Comparison of ENCODE assay signal across 16 mouse cellular contexts in genomic region chr14:33362807-33363206, GRCm38 (mm10).
A peak's percentile ranks its signal among the peaks of the same experiment; 100 is the strongest.
DNase-seq lines count a peak whose midpoint lies in the region; ATAC-seq and TF ChIP-seq lines count a peak whose summit lies in the region.
"Had no signal": no experiment of that assay in that cellular context is flagged by ENCODE, and none has a peak within 500 bp of the region (broad histone marks: within the 10 kb centered on the region; RNA-seq: fewer than 3 reads in every experiment).

No protein-coding gene starts in this region.

- no peak for ATAC-seq in forebrain, embryonic 11.5 days (replicated peaks; ENCODE audit: low FRiP score)
- no peak for ATAC-seq in forebrain, embryonic 12.5 days (ENCODE audit: low FRiP score)
- ATAC-seq in intestine, embryonic 14.5 days (replicated peaks; ENCODE audit: low FRiP score, low TSS enrichment, low read depth): no peak
- ATAC-seq in intestine, postnatal 0 days: no peak
- ATAC-seq: forebrain, embryonic 16.5 days; hindbrain, embryonic 16.5 days had no signal

- H3K9me3 ChIP-seq in forebrain, embryonic 11.5 days (ENCODE audit: control insufficient read depth, low read length): no peaks in the 10 kb centered on the region
- H3K9me3 ChIP-seq in forebrain, embryonic 12.5 days: no peaks in the 10 kb centered on the region
- no peaks in the 10 kb centered on the region for H3K9me3 ChIP-seq in intestine, embryonic 14.5 days (ENCODE audit: control insufficient read depth, low read length)
- no peaks in the 10 kb centered on the region for H3K9me3 ChIP-seq in intestine, postnatal 0 days (ENCODE audit: control insufficient read depth)
- H3K9me3 ChIP-seq: embryonic facial prominence, embryonic 12.5 days had no signal

- no peak overlapping the region for H3K27ac ChIP-seq in forebrain, embryonic 11.5 days (ENCODE audit: low read depth, low read length)
- no peak overlapping the region for H3K27ac ChIP-seq in forebrain, embryonic 12.5 days
- no peak overlapping the region for H3K27ac ChIP-seq in intestine, embryonic 14.5 days (ENCODE audit: low read depth)
- H3K27ac ChIP-seq in intestine, postnatal 0 days (ENCODE audit: low read depth, low read length): no peak overlapping the region
- H3K27ac ChIP-seq: embryonic facial prominence, embryonic 12.5 days; kidney, postnatal 0 days had no signal

- no peak overlapping the region for H3K4me2 ChIP-seq in forebrain, embryonic 11.5 days (ENCODE audit: low read depth, low read length, severe bottlenecking)
- H3K4me2 ChIP-seq in forebrain, embryonic 12.5 days: no peak overlapping the region
- H3K4me2 ChIP-seq in intestine, embryonic 14.5 days (ENCODE audit: low read length): peak overlapping the region; percentile 20
- H3K4me2 ChIP-seq in intestine, postnatal 0 days (replicated peaks; ENCODE audit: low read depth): no peak overlapping the region
- H3K4me2 ChIP-seq: embryonic facial prominence, embryonic 12.5 days had no signal

- peak; percentile 41 for DNase-seq in forebrain, embryonic 11.5 days (ENCODE audit: low spot score)
- DNase-seq in intestine, embryonic 14.5 days (ENCODE audit: low spot score): no peak
- peak; percentile 17 for DNase-seq in urinary bladder, adult 2 months (ENCODE audit: low spot score)
- no peak for DNase-seq in urinary bladder, postnatal 14 days (ENCODE audit: low spot score)
- DNase-seq in left cerebral cortex, adult 18-20 months (ENCODE audit: low spot score in 2 of 2): no peak
- DNase-seq in spleen, adult 12 weeks (ENCODE audit: low spot score): no peak
- DNase-seq: adrenal gland, adult 8-10 months; cerebellum, postnatal 10 days; gastrocnemius, postnatal 14 days; right cerebral cortex, postnatal 4 days had no signal

- no peak overlapping the region for H3K4me3 ChIP-seq in forebrain, embryonic 11.5 days (ENCODE audit: low read depth, low read length)
- H3K4me3 ChIP-seq in forebrain, embryonic 12.5 days (replicated peaks): no peak overlapping the region
- no peak overlapping the region for H3K4me3 ChIP-seq in intestine, embryonic 14.5 days (ENCODE audit: low read depth, low read length)
- no peak overlapping the region for H3K4me3 ChIP-seq in intestine, postnatal 0 days (ENCODE audit: low read depth, low read length)
- H3K4me3 ChIP-seq: embryonic facial prominence, embryonic 12.5 days had no signal

- no peaks in the 10 kb centered on the region for H3K36me3 ChIP-seq in forebrain, embryonic 11.5 days (ENCODE audit: control insufficient read depth, insufficient read depth, low read length)
- no peaks in the 10 kb centered on the region for H3K36me3 ChIP-seq in forebrain, embryonic 12.5 days (replicated peaks)
- 0 out of 2 replicates have a peak, but pooled peaks cover 4% of the 10 kb centered on the region for H3K36me3 ChIP-seq in intestine, embryonic 14.5 days (ENCODE audit: control insufficient read depth, insufficient read depth, low read length)
- H3K36me3 ChIP-seq in intestine, postnatal 0 days (ENCODE audit: control insufficient read depth, insufficient read depth): no peaks in the 10 kb centered on the region
- H3K36me3 ChIP-seq: embryonic facial prominence, embryonic 12.5 days had no signal

- H3K9ac ChIP-seq in forebrain, embryonic 11.5 days (ENCODE audit: low read length): no peak overlapping the region
- no peak overlapping the region for H3K9ac ChIP-seq in forebrain, embryonic 12.5 days
- H3K9ac ChIP-seq in intestine, embryonic 14.5 days (ENCODE audit: low read length): no peak overlapping the region
- H3K9ac ChIP-seq in intestine, postnatal 0 days (ENCODE audit: low read depth, low read length): no peak overlapping the region
- H3K9ac ChIP-seq: embryonic facial prominence, embryonic 12.5 days had no signal

- no peaks in the 10 kb centered on the region for H3K27me3 ChIP-seq in forebrain, embryonic 11.5 days (ENCODE audit: control insufficient read depth, insufficient read depth, low read length)
- H3K27me3 ChIP-seq in forebrain, embryonic 12.5 days: 0 out of 2 replicates have a peak, but pooled peaks cover 4% of the 10 kb centered on the region
- no peaks in the 10 kb centered on the region for H3K27me3 ChIP-seq in intestine, embryonic 14.5 days (replicated peaks; ENCODE audit: control insufficient read depth, insufficient read depth, low read length)
- peaks cover 7% of the 10 kb centered on the region; the same call in 1 of the 2 replicates for H3K27me3 ChIP-seq in intestine, postnatal 0 days (replicated peaks; ENCODE audit: control insufficient read depth, insufficient read depth, low read length)
- H3K27me3 ChIP-seq: embryonic facial prominence, embryonic 12.5 days had no signal

- no peaks in the 10 kb centered on the region for H3K4me1 ChIP-seq in forebrain, embryonic 11.5 days (replicated peaks; ENCODE audit: control insufficient read depth, insufficient read depth, low read length)
- H3K4me1 ChIP-seq in forebrain, embryonic 12.5 days: peaks cover 8% of the 10 kb centered on the region
- H3K4me1 ChIP-seq in intestine, embryonic 14.5 days (replicated peaks; ENCODE audit: control insufficient read depth, insufficient read depth, low read length): peaks cover 7% of the 10 kb centered on the region
- no peaks in the 10 kb centered on the region for H3K4me1 ChIP-seq in intestine, postnatal 0 days (replicated peaks; ENCODE audit: control insufficient read depth, insufficient read depth, low read length)

- 58% methylated on average over 10 of the region's 10 CpGs for WGBS in forebrain, embryonic 11.5 days
- 53% methylated on average over 10 of the region's 10 CpGs for WGBS in forebrain, embryonic 12.5 days
- 7% methylated on average over 10 of the region's 10 CpGs for WGBS in intestine, embryonic 14.5 days
- WGBS in intestine, postnatal 0 days: 9% methylated on average over 10 of the region's 10 CpGs

- no peak for TF ChIP-seq CTCF in intestine, postnatal 0 days (IDR thresholded peaks at IDR 0.05; ENCODE audit: low read depth)

Comparison
In these comparisons a context has a peak if more than half of its experiments do, and no peak if none do; other contexts are left out.
1. DNase-seq: peak in forebrain, embryonic 11.5 days (single experiment) and urinary bladder, adult 2 months (single experiment); none in intestine, embryonic 14.5 days (single experiment), urinary bladder, postnatal 14 days (single experiment), left cerebral cortex, adult 18-20 months (0 of 2) and spleen, adult 12 weeks (single experiment).